Mouse (Mus musculus) heart, embryonic 10.5 days (tissue): Measurements from ENCODE around the gene Trim11. TPM values are rescaled to one million over a fixed set of nuclear protein-coding genes. Genes with fewer than 3 reads are reported as not detected.

ENCODE experiments used
- DNase-seq: peaks from one replicate; pipeline ENCODE4 v3.0.0-alpha.2; 2017; ENCODE audit warnings: low spot score
- H3K27ac ChIP-seq: fragments of 300-500 bp; sonication (generic); 2 replicates; pipeline ENCODE4 v1.5.1; 2016; ENCODE audit warnings: mild to moderate bottlenecking
- H3K27me3 ChIP-seq: fragments of 300-500 bp; sonication (generic); 2 replicates; pipeline ENCODE4 v1.6.1; 2016; ENCODE audit warnings: mild to moderate bottlenecking; ENCODE audit not compliant: poor library complexity, insufficient read depth, severe bottlenecking
- H3K36me3 ChIP-seq: fragments of 300-500 bp; sonication (generic); 2 replicates; pipeline ENCODE4 v1.6.1; 2016; ENCODE audit warnings: mild to moderate bottlenecking, moderate library complexity
- H3K4me1 ChIP-seq: fragments of 300-500 bp; sonication (generic); 2 replicates; pipeline ENCODE4 v1.6.1; 2016; ENCODE audit warnings: mild to moderate bottlenecking
- H3K4me3 ChIP-seq: fragments of 300-500 bp; sonication (generic); 2 replicates; pipeline ENCODE4 v1.5.1; 2016; ENCODE audit warnings: mild to moderate bottlenecking, moderate library complexity
- H3K9me3 ChIP-seq: fragments of 300-500 bp; sonication (generic); 2 replicates; pipeline ENCODE4 v1.6.1; 2016; ENCODE audit warnings: mild to moderate bottlenecking, moderate library complexity
- WGBS: fragments of 180-500 bp; shearing (Covaris S2); methylation state at CpG from one replicate; pipeline ENCODE4 v1.1.7; 2016; 5-methylcytosine and 5-hydroxymethylcytosine counted together
- polyA plus RNA-seq: library from polyadenylated mRNA; unstranded; fragments of >200 nt; fragmentation: Nextera tagmentation; extraction: Ambion mirVana; gene quantifications from 2 replicates; pipeline ENCODE4 v1.2.1, GENCODE M21; 2016

Gene Trim11
- polyA plus RNA-seq, 1 experiment from 2014 or later: 24.0 TPM

DNA sequence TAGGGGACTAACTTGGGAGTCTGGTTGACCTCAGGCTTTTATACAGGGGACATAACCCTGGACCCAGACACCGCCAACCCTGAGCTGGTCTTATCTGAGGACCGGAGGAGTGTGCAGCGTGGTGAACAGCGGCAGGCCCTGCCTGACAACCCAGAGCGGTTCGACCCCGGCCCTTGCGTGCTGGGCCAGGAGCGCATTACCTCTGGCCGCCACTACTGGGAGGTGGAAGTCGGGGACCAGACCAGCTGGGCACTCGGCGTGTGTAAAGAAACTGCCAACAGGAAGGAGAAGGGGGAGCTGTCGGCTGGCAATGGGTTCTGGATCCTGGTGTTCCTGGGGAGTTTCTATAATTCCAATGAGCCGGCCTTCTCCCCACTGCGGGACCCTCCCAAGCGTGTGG lies 12.2 kb downstream of the Trim11 start:
- Histone ChIP-seq H3K4me1 (peaks cover 99% of the 10 kb centered on the region), H3K9me3 (no peaks in the 10 kb centered on the region), H3K4me3 (no peak overlapping the region), H3K36me3 (peaks cover 62% of the 10 kb centered on the region), H3K27me3 (peaks cover 19% of the 10 kb centered on the region), H3K27ac (peak overlapping the region; percentile 76)
- 57% methylated on average over 17 of the region's 17 CpGs for WGBS
- no peak for DNase-seq

- Histone ChIP-seq H3K4me1 (peaks cover 99% of the 10 kb centered on the region), H3K27ac (peak overlapping the region; percentile 76), H3K36me3 (peaks cover 62% of the 10 kb centered on the region), H3K27me3 (peaks cover 25% of the 10 kb centered on the region), H3K4me3 (peak overlapping the region; percentile 19; the same call in 1 of the 2 replicates), H3K9me3 (no peaks in the 10 kb centered on the region)
- WGBS: 52% methylated on average over 9 of the region's 9 CpGs
- peak; percentile 89 for DNase-seq
Observed at GRCm38 (mm10) chr11:58990794-58991193, 12.9 kb downstream of the Trim11 start.

DNA sequence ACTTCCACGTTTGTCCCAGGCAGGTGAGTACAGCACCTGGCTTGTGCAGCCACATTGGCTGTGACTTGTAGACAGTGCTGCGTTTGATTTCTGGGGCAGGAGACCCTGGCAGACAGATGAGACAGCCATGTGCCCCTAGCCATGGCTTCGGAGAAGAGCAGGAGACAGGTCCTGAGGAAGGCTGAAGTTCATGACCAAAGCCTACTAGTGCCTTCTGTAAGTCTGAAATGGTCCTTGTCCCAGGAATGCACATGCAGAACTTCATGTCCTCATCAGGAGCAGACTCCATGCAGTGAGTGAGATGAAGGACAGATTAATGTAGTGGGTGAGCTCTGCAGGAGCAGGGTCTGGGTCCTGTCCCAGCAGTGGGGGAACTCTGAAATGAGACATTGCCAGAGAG lies 14.0 kb downstream of the Trim11 start:
- 78% methylated on average over 3 of the region's 3 CpGs for WGBS
- H3K4me1 ChIP-seq: peaks cover 98% of the 10 kb centered on the region
- H3K4me3 ChIP-seq: no peak overlapping the region
- H3K9me3 ChIP-seq: no peaks in the 10 kb centered on the region
- DNase-seq: no peak
- H3K27ac ChIP-seq: peak overlapping the region; percentile 72; the same call in 1 of the 2 replicates
- H3K27me3 ChIP-seq: peaks cover 28% of the 10 kb centered on the region
- H3K36me3 ChIP-seq: peaks cover 61% of the 10 kb centered on the region

GRCm38 (mm10) chr11:58993091-58993670 lies 15.3 kb downstream of the Trim11 start:
- Histone ChIP-seq H3K36me3 (peaks cover 53% of the 10 kb centered on the region), H3K27me3 (peaks cover 28% of the 10 kb centered on the region), H3K4me3 (no peak overlapping the region), H3K27ac (peak overlapping the region; percentile 44), H3K9me3 (no peaks in the 10 kb centered on the region), H3K4me1 (peaks cover 98% of the 10 kb centered on the region)
- no peak for DNase-seq
- 54% methylated on average over 6 of the region's 6 CpGs for WGBS

DNA sequence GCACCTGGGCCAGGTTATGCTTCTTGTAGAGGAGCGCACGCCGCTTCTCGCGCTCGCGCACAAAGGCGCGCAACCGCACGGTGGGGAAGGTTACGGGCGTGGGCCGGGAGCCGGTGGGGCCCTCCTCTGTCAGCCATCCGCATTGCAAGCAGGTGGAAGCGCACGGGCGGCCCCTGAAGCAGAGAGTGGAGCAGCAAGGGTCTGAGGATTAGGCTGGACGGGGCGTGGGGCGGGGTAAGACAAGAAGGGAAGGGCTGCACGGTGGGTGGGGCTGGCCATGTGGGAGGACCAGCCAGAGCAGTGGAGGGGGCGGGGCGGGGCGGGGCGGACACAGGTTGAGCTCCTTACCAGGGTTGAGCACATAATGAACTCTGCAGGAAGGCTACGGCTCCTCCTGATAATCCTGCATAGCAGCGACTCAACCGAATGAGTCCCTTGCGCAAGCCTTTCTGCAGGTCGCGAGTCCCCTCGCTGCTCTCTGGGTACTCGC lies 16.5 kb downstream of the Trim11 start:
- H3K9me3 ChIP-seq: no peaks in the 10 kb centered on the region
- peak overlapping the region; percentile 56 for H3K4me3 ChIP-seq
- peak overlapping the region; percentile 49; the same call in 1 of the 2 replicates for H3K27ac ChIP-seq
- H3K27me3 ChIP-seq: peaks cover 28% of the 10 kb centered on the region
- WGBS: 3% methylated on average over 33 of the region's 35 CpGs
- H3K4me1 ChIP-seq: peaks cover 98% of the 10 kb centered on the region
- DNase-seq: peak; percentile 93
- H3K36me3 ChIP-seq: peaks cover 41% of the 10 kb centered on the region

- WGBS: 82% methylated on average over 9 of the region's 9 CpGs
- Histone ChIP-seq H3K4me3 (no peak overlapping the region), H3K9me3 (no peaks in the 10 kb centered on the region), H3K27me3 (peaks cover 28% of the 10 kb centered on the region), H3K36me3 (peaks cover 32% of the 10 kb centered on the region), H3K4me1 (peaks cover 98% of the 10 kb centered on the region), H3K27ac (peak overlapping the region; percentile 49; the same call in 1 of the 2 replicates)
- DNase-seq: no peak
Observed at GRCm38 (mm10) chr11:58995061-58995806, 17.3 kb downstream of the Trim11 start.

DNA sequence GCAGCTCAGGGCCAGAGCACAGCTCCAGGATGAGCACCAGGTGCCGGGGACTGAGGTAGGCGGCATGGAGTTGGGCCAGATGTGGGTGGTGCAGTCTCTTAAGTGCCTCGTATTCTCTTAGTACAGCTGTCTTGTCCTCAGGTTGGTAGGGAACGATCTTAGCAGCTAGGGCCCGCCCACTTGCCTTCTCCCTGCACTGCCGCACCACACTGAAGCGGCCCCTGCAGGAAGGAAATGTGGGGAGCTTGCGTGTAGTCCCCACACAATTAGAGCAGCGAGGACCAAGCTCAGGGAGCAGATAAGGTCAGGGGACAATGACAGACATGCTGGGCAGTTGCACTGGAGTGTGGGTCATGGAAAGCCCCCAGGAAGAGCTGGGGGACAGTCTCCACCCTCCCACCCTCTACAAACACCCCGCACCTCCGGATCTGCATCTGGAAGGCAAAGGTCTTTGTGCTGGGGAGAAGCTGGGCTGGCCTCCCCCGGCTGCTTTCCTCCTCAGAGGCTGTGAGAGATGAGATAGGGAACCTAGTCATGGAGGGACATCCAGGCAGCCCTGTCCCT lies 18.0 kb downstream of the Trim11 start:
- no peak overlapping the region for H3K4me3 ChIP-seq
- peaks cover 30% of the 10 kb centered on the region for H3K36me3 ChIP-seq
- no peaks in the 10 kb centered on the region for H3K9me3 ChIP-seq
- peak overlapping the region; percentile 44 for H3K27ac ChIP-seq
- peaks cover 33% of the 10 kb centered on the region for H3K27me3 ChIP-seq
- no peak for DNase-seq
- 48% methylated on average over 12 of the region's 12 CpGs for whole genome bisulfite sequencing
- H3K4me1 ChIP-seq: peaks cover 98% of the 10 kb centered on the region

- 57% methylated on average over 5 of the region's 5 CpGs for WGBS
- peak overlapping the region; percentile 75; the same call in 1 of the 2 replicates for H3K27ac ChIP-seq
- no peak overlapping the region for H3K4me3 ChIP-seq
- no peak for DNase-seq
- H3K4me1 ChIP-seq: peaks cover 98% of the 10 kb centered on the region
- H3K27me3 ChIP-seq: peaks cover 34% of the 10 kb centered on the region
- no peaks in the 10 kb centered on the region for H3K9me3 ChIP-seq
- H3K36me3 ChIP-seq: peaks cover 27% of the 10 kb centered on the region; the same call in 1 of the 2 replicates
Observed at GRCm38 (mm10) chr11:58997541-58997940, 19.6 kb downstream of the Trim11 start.

DNA sequence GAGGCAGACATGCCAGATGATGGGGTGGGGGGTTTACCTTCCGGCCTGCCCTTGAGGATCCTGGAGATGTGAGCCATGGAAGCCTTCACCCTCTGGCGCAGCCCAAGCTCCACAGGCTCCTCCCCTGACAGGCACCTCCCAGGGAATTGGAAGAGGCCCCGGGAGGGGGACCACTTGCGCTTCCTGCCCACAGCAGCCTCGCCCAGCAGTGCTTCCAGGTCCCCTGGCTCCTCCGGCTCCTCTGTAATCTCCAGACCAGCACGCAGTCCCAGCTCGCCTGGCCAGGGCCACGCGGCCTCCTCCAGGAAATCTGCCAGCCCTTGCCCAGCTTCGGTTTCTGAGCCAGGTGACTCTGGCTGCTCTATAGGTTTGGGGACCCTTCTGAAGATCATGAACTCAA lies 21.3 kb downstream of the Trim11 start:
- Histone ChIP-seq H3K36me3 (peaks cover 27% of the 10 kb centered on the region; the same call in 1 of the 2 replicates), H3K9me3 (no peaks in the 10 kb centered on the region), H3K27ac (peak overlapping the region; percentile 75), H3K4me1 (peaks cover 94% of the 10 kb centered on the region), H3K4me3 (peak overlapping the region; percentile 22), H3K27me3 (peaks cover 24% of the 10 kb centered on the region)
- 37% methylated on average over 11 of the region's 11 CpGs for WGBS
- DNase-seq: no peak

GRCm38 (mm10) chr11:58999830-59000229 lies 21.9 kb downstream of the Trim11 start:
- Histone ChIP-seq H3K27me3 (peaks cover 18% of the 10 kb centered on the region), H3K4me3 (peak overlapping the region; percentile 22), H3K9me3 (no peaks in the 10 kb centered on the region), H3K4me1 (peaks cover 87% of the 10 kb centered on the region), H3K36me3 (peaks cover 27% of the 10 kb centered on the region; the same call in 1 of the 2 replicates), H3K27ac (peak overlapping the region; percentile 75)
- no peak for DNase-seq
- 78% methylated on average over 6 of the region's 6 CpGs for WGBS

- 90% methylated on average over 21 of the region's 21 CpGs for WGBS
- Histone ChIP-seq H3K27ac (peak overlapping the region; percentile 75), H3K27me3 (peaks cover 10% of the 10 kb centered on the region), H3K9me3 (no peaks in the 10 kb centered on the region), H3K36me3 (peaks cover 19% of the 10 kb centered on the region; the same call in 1 of the 2 replicates), H3K4me3 (no peak overlapping the region), H3K4me1 (peaks cover 79% of the 10 kb centered on the region)
- DNase-seq: no peak
Observed at GRCm38 (mm10) chr11:59000635-59001034, 22.7 kb downstream of the Trim11 start.

DNA sequence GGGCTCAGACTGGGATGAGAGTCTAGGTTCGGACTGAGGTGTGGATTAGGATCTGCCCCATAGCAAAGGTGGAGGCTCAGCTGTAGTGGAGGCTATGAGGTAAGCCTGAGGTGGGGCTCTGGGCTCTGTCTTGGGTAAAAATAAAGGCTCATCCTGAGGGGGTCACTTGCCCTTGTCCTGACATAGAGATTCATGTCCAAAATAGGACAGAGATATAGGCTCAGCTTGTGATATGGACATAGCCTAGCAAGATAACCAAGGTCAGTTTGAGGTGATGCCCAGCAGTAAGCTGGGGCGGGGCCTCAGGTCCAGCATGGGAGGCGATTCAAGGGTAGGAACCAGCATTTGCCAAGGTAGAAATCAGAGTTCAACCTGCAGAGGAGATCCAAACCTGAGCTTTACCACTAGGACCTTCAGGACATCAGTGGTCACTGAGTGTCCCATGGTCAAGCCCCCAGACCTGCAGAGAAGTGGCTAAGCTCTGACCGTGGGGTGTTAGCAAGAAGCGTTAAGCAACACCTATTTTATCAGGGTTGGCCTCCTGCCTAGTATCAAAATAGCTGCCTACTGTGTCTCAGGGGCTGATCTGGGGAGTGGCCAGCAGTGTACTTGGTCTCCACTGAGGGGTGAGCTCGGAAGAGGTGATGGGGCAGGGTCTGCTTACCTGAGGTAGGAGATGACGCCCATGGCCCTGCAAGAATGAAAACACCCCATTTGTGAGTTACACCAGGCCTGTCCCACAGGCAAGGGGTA lies 24.6 kb downstream of the Trim11 start:
- Histone ChIP-seq H3K27ac (peak overlapping the region; percentile 75), H3K36me3 (peaks cover 7% of the 10 kb centered on the region; the same call in 1 of the 2 replicates), H3K27me3 (0 out of 2 replicates have a peak, but pooled peaks cover 8% of the 10 kb centered on the region), H3K9me3 (no peaks in the 10 kb centered on the region), H3K4me3 (peak overlapping the region; percentile 43), H3K4me1 (peaks cover 63% of the 10 kb centered on the region)
- no peak for DNase-seq
- 43% methylated on average over 7 of the region's 7 CpGs for WGBS
